Mouse (Mus musculus) lung, adult 2 months (tissue): Measurements from ENCODE around the gene Psmc1.

Source experiments
- CTCF ChIP-seq: fragments of 200-500 bp; IDR thresholded peaks from 2 replicates; pipeline ENCODE4 v1.5.1; 2011; ENCODE audit warnings: mild to moderate bottlenecking, low read length, control low read depth; ENCODE audit not compliant: insufficient read depth
- POLR2A ChIP-seq: fragments of 200-500 bp; IDR thresholded peaks from 2 replicates; pipeline ENCODE4 v1.6.1; 2011; ENCODE audit warnings: low read depth, mild to moderate bottlenecking, control low read depth, low read length, borderline replicate concordance; ENCODE audit errors: extremely low read depth

DNA sequence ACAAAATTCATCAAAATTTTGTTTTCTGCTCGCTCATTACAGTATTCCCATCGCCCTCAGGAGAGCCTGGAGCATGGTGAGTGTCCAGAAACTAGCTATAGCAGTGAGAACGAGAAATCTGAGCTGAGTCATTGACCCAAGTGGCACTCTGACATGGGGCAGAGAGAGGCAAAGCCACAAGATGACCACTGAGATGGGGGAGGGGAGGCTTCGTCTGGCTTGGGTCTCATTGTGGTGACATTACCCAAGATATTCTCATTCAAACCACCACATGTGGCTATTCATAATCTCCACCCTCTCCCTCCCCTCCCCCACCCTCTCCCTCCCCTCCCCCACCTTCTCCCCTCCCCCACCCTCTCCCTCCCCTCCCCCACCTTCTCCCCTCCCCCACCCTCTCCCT, 2.5 kb upstream of the Psmc1 start:
- no peak for TF ChIP-seq POLR2A
- TF ChIP-seq CTCF: no peak
